Mouse (Mus musculus): Measurements from ENCODE around the gene Pank3. TPM values are rescaled to one million over a fixed set of nuclear protein-coding genes. Genes with fewer than 3 reads are reported as not detected.

The Pank3 gene
- polyA plus RNA-seq, 1 experiment from 2014 or later, result 22.8 TPM

DNA sequence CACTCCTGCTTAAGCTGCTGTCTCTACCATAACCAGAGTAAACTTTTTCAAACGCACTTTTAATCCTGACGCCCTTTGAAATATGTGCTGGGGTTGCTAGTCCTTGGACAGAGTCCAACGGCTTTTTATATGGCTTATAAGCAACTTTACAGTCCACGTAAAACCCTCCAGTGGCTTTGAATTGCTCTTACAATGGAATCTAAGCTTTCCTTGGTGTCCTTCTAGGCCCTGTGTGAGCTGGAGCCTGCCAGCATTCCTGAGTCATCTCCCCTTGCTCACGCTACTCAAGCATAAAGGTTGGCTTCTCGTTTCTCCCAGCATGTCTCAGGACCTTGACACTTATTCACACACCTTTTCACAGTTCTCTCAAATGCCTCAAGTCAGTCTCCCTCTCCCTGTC lies 13.7 kb upstream of the Pank3 start:
- Histone ChIP-seq H3K27me3 (no peaks in the 10 kb centered on the region), H3K36me3 (no peaks in the 10 kb centered on the region), H3K9me3 (no peaks in the 10 kb centered on the region), H3K4me3 (no peak overlapping the region), H3K27ac (no peak overlapping the region), H3K4me2 (no peak overlapping the region), H3K9ac (no peak overlapping the region), H3K4me1 (replicated peaks) (no peaks in the 10 kb centered on the region)
- ATAC-seq (ENCODE audit: low FRiP score), result no peak
- WGBS, result 59% methylated on average over 6 of the region's 6 CpGs

GRCm38 (mm10) chr11:35756411-35757303 lies 12.6 kb upstream of the Pank3 start:
- no peaks in the 10 kb centered on the region for H3K36me3 ChIP-seq
- no peaks in the 10 kb centered on the region for H3K27me3 ChIP-seq
- no peak overlapping the region for H3K27ac ChIP-seq
- ATAC-seq (ENCODE audit: low FRiP score), result no peak
- H3K4me1 ChIP-seq (replicated peaks), result no peaks in the 10 kb centered on the region
- no peak overlapping the region for H3K4me2 ChIP-seq
- no peaks in the 10 kb centered on the region for H3K9me3 ChIP-seq
- H3K4me3 ChIP-seq, result no peak overlapping the region
- H3K9ac ChIP-seq, result no peak overlapping the region
- 83% methylated on average over 11 of the region's 11 CpGs for WGBS

DNA sequence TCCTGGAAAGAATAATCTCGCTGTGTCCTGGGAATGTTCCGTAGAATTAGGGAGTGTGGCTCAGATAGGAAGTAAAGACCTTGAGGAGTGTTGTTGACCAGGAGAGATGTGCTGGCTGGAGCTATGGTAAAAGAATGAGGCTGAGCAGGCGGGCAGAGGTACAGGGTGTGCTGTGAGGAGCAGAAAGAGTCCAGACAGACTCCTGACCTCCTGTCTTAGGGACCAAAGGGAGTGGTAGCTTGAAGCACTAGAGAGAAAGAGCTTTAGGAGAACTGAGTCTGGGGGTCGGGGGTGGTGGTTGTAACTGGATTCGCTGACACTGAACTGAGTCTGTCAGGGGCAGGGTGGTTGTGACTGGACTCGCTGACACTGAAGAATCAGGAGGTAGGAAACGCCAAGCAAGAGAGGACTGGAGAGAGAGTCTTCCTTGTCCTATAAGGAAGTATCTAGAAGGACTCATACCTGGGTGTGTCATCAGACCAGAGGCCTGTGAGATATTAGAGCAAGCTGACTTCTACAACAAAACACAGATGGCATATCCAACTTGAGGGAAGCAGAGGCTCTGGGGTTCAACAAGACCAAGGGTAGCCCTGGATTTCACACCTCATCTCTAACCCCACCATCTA lies 9.2 kb upstream of the Pank3 start:
- no peak for ATAC-seq (ENCODE audit: low FRiP score)
- no peaks in the 10 kb centered on the region for H3K9me3 ChIP-seq
- 93% methylated on average over 7 of the region's 7 CpGs for WGBS
- H3K36me3 ChIP-seq, result no peaks in the 10 kb centered on the region
- H3K27me3 ChIP-seq, result no peaks in the 10 kb centered on the region
- H3K27ac ChIP-seq, result no peak overlapping the region
- H3K4me3 ChIP-seq, result no peak overlapping the region
- H3K4me2 ChIP-seq, result no peak overlapping the region
- no peak overlapping the region for H3K9ac ChIP-seq
- H3K4me1 ChIP-seq (replicated peaks), result no peaks in the 10 kb centered on the region

- ATAC-seq (ENCODE audit: low FRiP score), result no peak
- H3K36me3 ChIP-seq, result no peaks in the 10 kb centered on the region
- no peak overlapping the region for H3K4me3 ChIP-seq
- H3K9me3 ChIP-seq, result no peaks in the 10 kb centered on the region
- WGBS, result 91% methylated on average over 4 of the region's 4 CpGs
- no peaks in the 10 kb centered on the region for H3K4me1 ChIP-seq (replicated peaks)
- no peak overlapping the region for H3K4me2 ChIP-seq
- no peak overlapping the region for H3K27ac ChIP-seq
- no peaks in the 10 kb centered on the region for H3K27me3 ChIP-seq
- no peak overlapping the region for H3K9ac ChIP-seq
Measured at GRCm38 (mm10) chr11:35760627-35761003, 8.7 kb upstream of the Pank3 start.

- H3K9me3 ChIP-seq, result no peaks in the 10 kb centered on the region
- 91% methylated on average over 5 of the region's 5 CpGs for WGBS
Measured at GRCm38 (mm10) chr11:35766845-35767244, 2.4 kb upstream of the Pank3 start.

DNA sequence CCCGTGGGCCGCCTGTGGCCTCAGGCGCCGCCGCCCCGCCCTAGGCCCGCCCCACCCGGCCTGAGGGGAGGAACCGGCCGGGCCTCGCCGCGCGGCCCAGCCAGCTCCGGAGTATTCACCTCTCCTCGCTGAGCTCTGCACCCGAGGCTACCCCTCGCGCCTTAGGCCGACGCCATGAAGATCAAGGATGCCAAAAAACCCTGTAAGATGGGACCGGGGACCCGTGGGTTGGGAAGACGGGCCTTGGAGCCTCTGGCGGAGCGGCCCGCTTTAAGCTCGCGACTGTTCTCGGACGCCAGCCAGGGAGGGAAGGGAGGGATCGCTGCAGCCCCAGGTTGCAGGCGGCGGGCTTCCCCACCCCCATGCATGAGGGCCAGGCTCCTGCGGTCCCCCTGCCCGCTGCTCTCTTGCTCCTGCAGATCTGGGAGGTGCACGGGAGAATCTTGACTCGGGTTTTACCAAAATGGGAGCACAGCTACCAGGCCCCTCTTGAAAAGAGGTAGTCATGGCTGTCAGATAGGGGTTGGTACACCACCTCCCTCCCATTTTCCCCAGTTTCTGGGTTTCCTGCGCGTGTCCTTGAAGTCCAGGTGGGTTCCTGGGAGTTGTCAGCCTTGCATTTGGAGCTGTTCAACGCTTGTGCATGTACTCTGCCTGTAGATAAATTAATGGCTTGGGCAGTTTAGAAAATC lies 608 bp downstream of the Pank3 start:
- peaks cover 22% of the 10 kb centered on the region for H3K4me1 ChIP-seq (replicated peaks)

More at GRCm38 (mm10) chr11:35766845-35767244, 2.4 kb upstream of the Pank3 start:
- no peaks in the 10 kb centered on the region for H3K36me3 ChIP-seq
- ATAC-seq (ENCODE audit: low FRiP score), result no peak
- H3K4me3 ChIP-seq, result no peak overlapping the region
- H3K4me1 ChIP-seq (replicated peaks), result peaks cover 15% of the 10 kb centered on the region
- H3K9ac ChIP-seq, result no peak overlapping the region
- no peaks in the 10 kb centered on the region for H3K27me3 ChIP-seq
- H3K27ac ChIP-seq, result no peak overlapping the region
- H3K4me2 ChIP-seq, result no peak overlapping the region

DNA sequence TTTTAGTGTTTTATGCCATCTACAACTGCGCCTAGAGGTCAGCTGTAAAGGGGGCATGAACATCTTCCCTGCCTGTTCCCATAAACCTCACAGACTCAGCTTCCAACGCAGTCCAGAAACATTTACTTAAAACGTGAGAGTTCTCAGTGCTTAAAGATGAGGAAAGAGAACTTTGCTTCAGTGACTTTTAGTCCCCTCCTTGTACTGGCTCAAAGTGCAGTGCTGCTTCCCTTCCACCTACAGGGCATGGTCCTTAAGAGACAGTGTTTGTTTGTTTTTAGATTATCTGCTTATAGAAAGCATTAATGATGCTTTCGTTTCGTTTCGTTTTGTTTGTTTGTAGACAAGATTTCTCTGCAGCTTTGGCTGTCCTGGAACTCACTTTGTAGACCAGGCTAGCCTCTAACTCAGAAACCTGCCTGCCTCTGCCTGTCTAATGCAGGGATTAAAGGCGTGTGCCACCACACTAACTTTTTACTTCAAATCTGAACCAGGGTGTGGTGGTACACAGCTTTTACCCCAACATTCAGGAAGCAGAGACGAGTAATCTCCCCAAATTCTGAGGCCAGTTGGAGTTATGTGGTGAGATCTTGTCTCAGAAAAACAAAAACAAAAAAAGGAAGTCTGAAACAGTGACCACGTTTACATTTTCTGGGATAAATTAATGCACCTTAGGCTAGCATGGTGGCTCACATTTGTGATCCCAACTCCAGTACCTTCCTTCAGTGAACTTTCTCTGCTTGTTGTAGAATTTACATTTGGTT lies 1.6 kb downstream of the Pank3 start:
- WGBS, result 69% methylated on average over 9 of the region's 9 CpGs
- no peak for ATAC-seq (ENCODE audit: low FRiP score)
- Histone ChIP-seq H3K9ac (peak overlapping the region; percentile 97), H3K27me3 (no peaks in the 10 kb centered on the region), H3K4me3 (peak overlapping the region; percentile 94), H3K9me3 (no peaks in the 10 kb centered on the region), H3K4me1 (replicated peaks) (peaks cover 22% of the 10 kb centered on the region), H3K4me2 (peak overlapping the region; percentile 84), H3K27ac (no peak overlapping the region), H3K36me3 (no peaks in the 10 kb centered on the region)

More for the DNA sequence above, 608 bp downstream of the Pank3 start:
- Histone ChIP-seq H3K36me3 (no peaks in the 10 kb centered on the region), H3K27ac (peak overlapping the region; percentile 97), H3K27me3 (no peaks in the 10 kb centered on the region), H3K4me3 (peak overlapping the region; percentile 94), H3K4me2 (peak overlapping the region; percentile 84), H3K9me3 (no peaks in the 10 kb centered on the region), H3K9ac (peak overlapping the region; percentile 97)
- ATAC-seq (ENCODE audit: low FRiP score), result peak; percentile 89
- WGBS, result under 1% methylated on average over 26 of the region's 41 CpGs

- H3K4me1 ChIP-seq (replicated peaks), result peaks cover 19% of the 10 kb centered on the region
- H3K4me3 ChIP-seq, result no peak overlapping the region
- H3K4me2 ChIP-seq, result no peak overlapping the region
- H3K27me3 ChIP-seq, result no peaks in the 10 kb centered on the region
- H3K27ac ChIP-seq, result no peak overlapping the region
- no peak for ATAC-seq (ENCODE audit: low FRiP score)
- no peaks in the 10 kb centered on the region for H3K9me3 ChIP-seq
- no peak overlapping the region for H3K9ac ChIP-seq
- WGBS, result 98% methylated on average over 3 of the region's 3 CpGs
- peaks cover 35% of the 10 kb centered on the region for H3K36me3 ChIP-seq
Measured at GRCm38 (mm10) chr11:35775606-35776005, 6.3 kb downstream of the Pank3 start.

- H3K27ac ChIP-seq, result no peak overlapping the region
- H3K4me2 ChIP-seq, result no peak overlapping the region
- peaks cover 36% of the 10 kb centered on the region for H3K36me3 ChIP-seq
- no peaks in the 10 kb centered on the region for H3K27me3 ChIP-seq
- H3K9me3 ChIP-seq, result no peaks in the 10 kb centered on the region
- no peak for ATAC-seq (ENCODE audit: low FRiP score)
- H3K4me1 ChIP-seq (replicated peaks), result peaks cover 11% of the 10 kb centered on the region
- H3K9ac ChIP-seq, result no peak overlapping the region
- WGBS, result 96% methylated on average over 3 of the region's 3 CpGs
- no peak overlapping the region for H3K4me3 ChIP-seq
Measured at GRCm38 (mm10) chr11:35776452-35776851, 7.2 kb downstream of the Pank3 start.

GRCm38 (mm10) chr11:35780336-35780735 lies 11.1 kb downstream of the Pank3 start:
- Histone ChIP-seq H3K27me3 (no peaks in the 10 kb centered on the region), H3K4me1 (replicated peaks) (no peaks in the 10 kb centered on the region), H3K27ac (no peak overlapping the region), H3K9me3 (no peaks in the 10 kb centered on the region), H3K36me3 (peaks cover 75% of the 10 kb centered on the region), H3K4me2 (no peak overlapping the region), H3K4me3 (no peak overlapping the region), H3K9ac (no peak overlapping the region)
- ATAC-seq (ENCODE audit: low FRiP score), result no peak
- WGBS, result 82% methylated on average over 3 of the region's 3 CpGs

- ATAC-seq (ENCODE audit: low FRiP score), result no peak
- no peaks in the 10 kb centered on the region for H3K4me1 ChIP-seq (replicated peaks)
- H3K27me3 ChIP-seq, result no peaks in the 10 kb centered on the region
- H3K4me2 ChIP-seq, result no peak overlapping the region
- no peak overlapping the region for H3K27ac ChIP-seq
- 98% methylated on average over 3 of the region's 3 CpGs for WGBS
- no peak overlapping the region for H3K4me3 ChIP-seq
- no peaks in the 10 kb centered on the region for H3K9me3 ChIP-seq
- H3K36me3 ChIP-seq, result peaks cover 73% of the 10 kb centered on the region
- no peak overlapping the region for H3K9ac ChIP-seq
Measured at GRCm38 (mm10) chr11:35782444-35782843, 13.2 kb downstream of the Pank3 start.

GRCm38 (mm10) chr11:35783038-35783437 lies 13.8 kb downstream of the Pank3 start:
- Histone ChIP-seq H3K27ac (no peak overlapping the region), H3K27me3 (no peaks in the 10 kb centered on the region), H3K4me2 (no peak overlapping the region), H3K4me1 (replicated peaks) (no peaks in the 10 kb centered on the region), H3K4me3 (no peak overlapping the region), H3K36me3 (peaks cover 67% of the 10 kb centered on the region), H3K9me3 (no peaks in the 10 kb centered on the region), H3K9ac (no peak overlapping the region)
- 91% methylated on average over 5 of the region's 5 CpGs for WGBS
- ATAC-seq (ENCODE audit: low FRiP score), result no peak
